Mouse (Mus musculus) gastrocnemius, postnatal 14 days (tissue): Measurements from ENCODE around the gene Hsd3b7. TPM values are rescaled to one million over a fixed set of nuclear protein-coding genes. Genes with fewer than 3 reads are reported as not detected.

Experiments used
- DNase-seq: peaks from one replicate; pipeline ENCODE4 v3.0.0; 2021; ENCODE audit warnings: mixed read lengths
- intact Hi-C: fragments of 180-260 bp; cut with DNase I; formaldehyde crosslinking; loops from one replicate; pipeline ENCODE4 v1.15.1; 2025; ENCODE audit warnings: low total_unique reads
- total RNA-seq, 2 experiments: library from RNA; stranded (reverse); gene quantifications; 2 replicates each; pipeline ENCODE4 v1.2.3; 2021

Hsd3b7 gene
- total RNA-seq, 2 experiments from 2014 or later = 6.9 to 8.1 TPM

DNA sequence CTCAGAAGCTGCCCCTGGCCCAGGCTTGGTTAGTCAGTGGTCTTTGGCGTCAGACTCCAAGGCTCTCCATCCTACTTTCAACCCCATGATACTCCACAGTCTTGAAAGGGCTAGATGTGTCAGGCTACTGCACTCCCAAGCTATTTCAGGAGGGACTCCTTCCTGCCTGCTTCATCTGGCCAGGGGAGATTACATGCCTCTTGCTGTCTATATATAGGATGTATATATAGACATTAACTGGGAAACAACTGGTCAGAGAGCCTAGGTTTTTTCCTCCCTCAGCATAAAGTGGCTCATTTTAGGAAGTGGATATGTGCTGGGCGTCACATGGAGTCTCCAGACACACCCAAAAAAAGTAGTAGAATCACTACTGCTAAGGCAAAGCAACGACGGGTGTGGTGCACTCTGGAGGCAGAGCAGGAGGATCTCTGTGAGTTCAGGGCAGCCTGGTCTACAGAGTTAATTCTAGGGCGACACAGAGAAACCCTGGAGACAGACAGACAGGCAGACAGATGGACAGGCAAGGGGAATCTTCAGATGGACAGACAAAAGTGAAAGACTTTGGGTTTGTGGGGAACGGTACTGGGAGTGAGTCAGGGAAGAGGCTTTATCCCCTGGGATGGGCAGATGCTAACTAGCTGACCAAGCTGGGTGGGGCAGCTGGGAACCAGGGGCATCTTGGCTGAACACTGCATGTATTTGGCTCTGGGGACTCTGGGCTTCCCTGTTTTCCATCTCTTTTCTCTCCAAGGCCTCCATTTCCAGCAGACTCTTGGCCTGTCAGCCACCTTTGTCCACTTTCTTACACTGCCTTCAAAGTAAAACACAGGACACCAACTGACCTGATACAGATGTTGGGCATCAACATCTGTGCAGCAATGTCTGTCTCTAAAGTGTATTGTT lies 49.8 kb downstream of the Hsd3b7 start:
- no peak for DNase-seq
- intact Hi-C loops = no loop called here

DNA sequence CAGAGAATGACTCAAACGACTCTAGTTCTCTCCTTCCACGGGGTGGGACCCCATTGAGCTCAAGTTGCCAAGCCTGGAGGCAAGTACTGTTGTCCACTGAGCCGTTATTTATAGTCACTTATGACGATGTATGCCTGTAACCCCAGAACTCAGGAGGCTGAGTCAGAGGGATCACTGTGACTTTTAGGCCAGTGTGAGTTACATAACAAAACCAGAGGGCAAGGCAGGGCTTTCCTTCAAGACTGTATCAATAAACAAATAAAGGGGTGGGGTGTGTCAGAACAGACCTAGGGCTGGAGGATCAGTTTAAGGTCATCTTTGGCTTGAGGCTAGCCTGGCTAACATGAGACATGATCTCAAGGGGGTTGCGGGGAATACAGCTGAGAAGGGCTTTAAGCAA lies 50.5 kb downstream of the Hsd3b7 start:
- intact Hi-C loops = no loop called here
- no peak for DNase-seq

Other genes with a start within 250 kb of the Hsd3b7 start
- not detected for gene Tmem265, start 239.2 kb upstream of the Hsd3b7 start, total RNA-seq
- 10 to 100 TPM; 10.1 to 10.7 TPM for gene Phkg2, start 227.3 kb upstream of the Hsd3b7 start, total RNA-seq
- 1 to 10 TPM; 1.8 to 4.5 TPM for gene Ccdc189, start 212.0 kb upstream of the Hsd3b7 start, total RNA-seq
- gene Rnf40, start 211.8 kb upstream of the Hsd3b7 start, total RNA-seq = 10 to 100 TPM; 24.4 to 28.7 TPM
- gene Zfp629, start 184.8 kb upstream of the Hsd3b7 start, total RNA-seq = 1 to 10 TPM; 6.7 to 8.3 TPM
- gene Bcl7c, start 91.7 kb upstream of the Hsd3b7 start, total RNA-seq = 10 to 100 TPM; 44.8 to 65.7 TPM
- gene Ctf1, start 87.9 kb upstream of the Hsd3b7 start, total RNA-seq = 10 to 100 TPM; 12.1 to 14.6 TPM
- not detected for gene Ctf2, start 68.4 kb upstream of the Hsd3b7 start, total RNA-seq
- 1 to 10 TPM; 2.4 to 3.1 TPM for gene Fbxl19, start 56.1 kb upstream of the Hsd3b7 start, total RNA-seq
- gene Orai3, start 30.8 kb upstream of the Hsd3b7 start, total RNA-seq = 1 to 10 TPM; 8.1 to 9.2 TPM
- 10 to 100 TPM; 15.6 to 17.4 TPM for gene Setd1a, start 23.9 kb upstream of the Hsd3b7 start, total RNA-seq
- 1 to 10 TPM in 1 of 2 experiments, under 1 TPM in 1; 0.88 to 1.8 TPM for gene Gm49388, start 15.0 kb upstream of the Hsd3b7 start, total RNA-seq
- gene Stx4a, start 23.7 kb downstream of the Hsd3b7 start, total RNA-seq = 10 to 100 TPM; 46.9 to 49.9 TPM
- gene Stx1b, start 23.9 kb downstream of the Hsd3b7 start, total RNA-seq = 1 to 10 TPM; 1.1 to 2.2 TPM
- gene Zfp646, start 75.6 kb downstream of the Hsd3b7 start, total RNA-seq = 10 to 100 TPM; 13.6 to 13.9 TPM
- 1 to 10 TPM; 4.6 to 4.9 TPM for gene Zfp668, start 76.2 kb downstream of the Hsd3b7 start, total RNA-seq
- 1 to 10 TPM in 1 of 2 experiments, under 1 TPM in 1; 0.90 to 1.1 TPM for gene Prss53, start 90.4 kb downstream of the Hsd3b7 start, total RNA-seq
- gene Gm21974, start 94.8 kb downstream of the Hsd3b7 start, total RNA-seq = not detected
- 10 to 100 TPM; 23.4 to 30.0 TPM for gene Vkorc1, start 95.0 kb downstream of the Hsd3b7 start, total RNA-seq
- gene Bckdk, start 103.5 kb downstream of the Hsd3b7 start, total RNA-seq = 100 to 1,000 TPM; 103 to 113 TPM
- gene Kat8, start 111.9 kb downstream of the Hsd3b7 start, total RNA-seq = 10 to 100 TPM; 12.5 to 15.2 TPM
- not detected for gene Prss8, start 129.5 kb downstream of the Hsd3b7 start, total RNA-seq
- gene Prss36, start 146.1 kb downstream of the Hsd3b7 start, total RNA-seq = 1 to 10 TPM; 6.5 to 8.2 TPM
- 100 to 1,000 TPM; 111 to 123 TPM for gene Fus, start 166.9 kb downstream of the Hsd3b7 start, total RNA-seq
- gene Pycard, start 193.3 kb downstream of the Hsd3b7 start, total RNA-seq = 1 to 10 TPM; 1.8 to 1.9 TPM
- gene Trim72, start 203.3 kb downstream of the Hsd3b7 start, total RNA-seq = 100 to 1,000 TPM; 246 TPM